Mouse (Mus musculus) telencephalon, adult 2 months (tissue): ENCODE data around the gene Ift46.
A peak's percentile ranks its signal among the peaks of the same experiment; 100 is the strongest.

Source experiments
- DNase-seq: peaks from one replicate; pipeline ENCODE4 v3.0.0-alpha.2; 2011; ENCODE audit warnings: low read depth, low spot score

The Ift46 gene

DNA sequence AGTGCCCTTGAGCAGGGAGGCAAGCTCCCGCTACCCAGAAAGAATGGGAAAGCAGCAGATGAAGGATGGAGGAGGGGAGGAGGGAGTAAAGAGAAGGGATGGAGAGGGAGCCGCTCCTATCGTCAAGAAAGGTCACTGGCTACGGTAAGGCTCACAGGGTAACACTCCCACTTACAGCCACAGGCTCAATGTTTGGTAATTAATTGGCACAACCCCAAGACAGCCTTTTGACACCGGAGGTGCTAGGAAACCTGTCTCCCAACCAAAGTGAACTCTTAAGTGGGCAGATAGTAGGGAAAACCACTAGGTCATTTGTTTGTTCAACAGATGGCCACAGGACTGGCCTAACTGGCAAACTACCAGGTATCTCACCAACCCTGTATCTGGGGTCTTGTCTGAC, 39.4 kb downstream of the Ift46 start:
- no peak for DNase-seq

GRCm38 (mm10) chr9:44807778-44808177, 40.1 kb downstream of the Ift46 start:
- DNase-seq = no peak

DNA sequence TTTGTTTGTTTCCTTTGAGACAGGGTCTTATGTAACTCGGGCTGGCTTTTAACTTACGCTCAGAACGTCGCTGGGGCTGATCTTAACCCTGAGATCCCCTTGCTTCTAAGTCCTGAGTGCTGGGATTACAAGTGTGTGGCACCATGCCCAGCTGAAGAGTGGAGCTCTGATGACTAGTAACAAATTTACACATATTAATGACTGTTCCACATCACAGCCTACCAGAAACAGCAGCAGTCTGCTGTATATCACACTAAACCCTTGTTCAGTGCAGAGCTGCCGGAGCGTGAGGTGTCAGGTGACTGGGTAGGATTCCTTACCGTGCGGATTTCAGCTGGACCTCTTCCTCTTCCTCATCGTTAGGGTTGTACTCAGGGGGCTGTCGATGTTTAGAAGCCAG, 42.6 kb downstream of the Ift46 start:
- no peak for DNase-seq

- DNase-seq = no peak
These were observed 46.5 kb downstream of the Ift46 start for GRCm38 (mm10) chr9:44814179-44814578.

GRCm38 (mm10) chr9:44817522-44817921, 49.8 kb downstream of the Ift46 start:
- DNase-seq = no peak

- no peak for DNase-seq
These were observed 52.5 kb downstream of the Ift46 start for GRCm38 (mm10) chr9:44819920-44820827.

DNA sequence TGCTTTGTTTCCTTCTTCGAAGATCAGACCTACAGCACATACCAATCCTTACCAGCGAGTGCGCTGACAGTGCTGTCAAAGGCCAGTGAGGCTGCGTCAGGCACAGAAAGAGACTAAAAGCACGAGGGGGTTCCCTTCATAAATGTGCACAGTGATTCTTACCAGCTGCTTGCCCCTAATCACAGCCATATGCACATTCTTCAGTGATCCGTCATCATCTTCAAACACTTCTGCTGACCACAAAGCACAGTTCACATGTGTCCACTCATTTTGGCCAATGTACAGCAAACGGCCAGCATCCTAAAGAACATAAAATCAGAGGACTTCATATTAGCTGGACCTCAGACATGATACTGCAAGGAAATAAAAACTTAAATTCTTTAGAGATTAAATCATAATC, 59.0 kb downstream of the Ift46 start:
- no peak for DNase-seq

GRCm38 (mm10) chr9:44828944-44829343, 61.2 kb downstream of the Ift46 start:
- DNase-seq = no peak

DNA sequence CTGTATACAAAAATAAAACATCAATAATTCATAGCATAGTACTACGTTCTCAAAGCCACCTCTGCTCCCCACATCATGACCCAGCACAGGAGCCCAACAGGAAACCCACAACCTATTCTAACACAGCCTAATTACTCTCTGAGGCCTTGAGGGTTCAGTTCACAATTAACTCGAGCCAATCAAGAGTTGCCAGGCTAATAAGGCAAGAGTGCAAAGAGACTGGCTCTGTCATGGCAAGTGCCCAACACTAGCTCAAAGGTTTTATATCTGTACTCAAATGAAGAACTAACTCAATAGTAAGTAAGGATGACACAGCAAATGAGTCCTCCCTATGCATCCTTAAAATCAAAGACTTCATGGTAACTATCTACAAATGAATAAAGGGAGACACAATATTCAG, 62.8 kb downstream of the Ift46 start:
- no peak for DNase-seq

GRCm38 (mm10) chr9:44832356-44832755, 64.6 kb downstream of the Ift46 start:
- no peak for DNase-seq

GRCm38 (mm10) chr9:44836439-44836838, 68.7 kb downstream of the Ift46 start:
- peak; percentile 65 for DNase-seq

- no peak for DNase-seq
These were observed 73.5 kb downstream of the Ift46 start for GRCm38 (mm10) chr9:44841241-44841640.
